In the genomic region with DNA sequence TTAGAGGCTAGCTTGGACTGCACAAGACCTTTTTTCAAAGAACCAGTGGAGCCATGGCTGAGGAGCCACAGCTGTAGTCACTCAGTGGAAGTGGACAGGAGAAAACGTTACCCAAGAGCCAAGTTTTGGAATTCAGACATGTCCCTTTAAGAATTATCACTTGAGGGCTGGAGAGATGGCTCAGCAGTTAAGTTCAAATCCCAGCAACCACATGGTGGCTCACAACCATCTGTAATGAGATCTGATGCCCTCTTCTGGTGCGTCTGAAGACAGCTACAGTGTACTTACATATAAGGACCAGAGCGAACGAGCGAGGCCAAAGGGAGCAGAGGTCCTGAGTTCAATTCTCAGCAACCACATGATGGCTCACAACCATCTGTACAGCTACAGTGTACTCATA, we compare ENCODE assay signal across 8 mouse cellular contexts. TPM values are rescaled to one million over a fixed set of nuclear protein-coding genes. Genes with fewer than 3 reads are reported as not detected.
DNase-seq lines count a peak whose midpoint lies in the region; ATAC-seq and TF ChIP-seq lines count a peak whose summit lies in the region.
"Not testable (repeated sequence)": the region's sequence is repeated elsewhere in the genome, so short reads cannot be mapped to it uniquely, and the experiment has no call there.

No protein-coding gene starts in this region.

- not testable (repeated sequence) for TF ChIP-seq POLR2A in CH12.LX (IDR thresholded peaks at IDR 0.05; ENCODE audit: low read depth, low read length); heart, adult 2 months (IDR thresholded peaks at IDR 0.05; ENCODE audit: insufficient read depth, low read depth, low read length)

- TF ChIP-seq EP300 in CH12.LX (IDR thresholded peaks at IDR 0.05; ENCODE audit: low read length); heart, adult 2 months (IDR thresholded peaks at IDR 0.05; ENCODE audit: insufficient read depth, low read depth, low read length); lung, postnatal 0 days (IDR thresholded peaks at IDR 0.05): not testable (repeated sequence)

- DNase-seq in 3T3-L1 (ENCODE audit: low read depth, low spot score), result peak; percentile 21
- DNase-seq in CH12.LX (ENCODE audit: extremely low read depth), result peak; percentile 38
- DNase-seq in T-cell, adult 2 months (ENCODE audit: low spot score), result peak; percentile 31
- DNase-seq in heart, adult 2 months, result peak in 1 of 2 experiments; percentile 16
- not testable (repeated sequence) for DNase-seq in left cerebral cortex, adult 2 months (ENCODE audit: extremely low spot score in 1 of 2, low spot score in 2 of 2)
- peak; percentile 65 for DNase-seq in lung, postnatal 0 days (ENCODE audit: low spot score)
- DNase-seq in thymus, postnatal 0 days (ENCODE audit: low spot score), result peak; percentile 12

- intact Hi-C loops in heart, adult 2 months (cut with DNase I), result loop anchor here (2.0 kb wide), 1 partner anchor 25 kb away; the partner anchor contains the start of gene Sh3bp5
- intact Hi-C loops in left cerebral cortex, adult 2 months (cut with DNase I), result not testable (repeated sequence)

- H3K9ac ChIP-seq in CH12.LX (ENCODE audit: insufficient read depth, low read depth); heart, adult 2 months (ENCODE audit: low read depth, low read length); intestine, postnatal 0 days (ENCODE audit: low read depth, low read length); lung, postnatal 0 days (replicated peaks; ENCODE audit: low read depth): not testable (repeated sequence)

- dilution Hi-C loops in CH12.LX (cut with MboI; ENCODE audit: extremely low pct_ligation_motif_present, extremely low pct_unique_long_range_greater_than_20kb, low sequenced_read_pairs), result loop anchor here (25.0 kb wide), 1 partner anchor 100 kb away; no protein-coding TSS in a partner anchor

- H3K4me2 ChIP-seq in CH12.LX (ENCODE audit: insufficient read depth, low read depth, poor library complexity, severe bottlenecking); intestine, postnatal 0 days (replicated peaks; ENCODE audit: low read depth); lung, postnatal 0 days (replicated peaks; ENCODE audit: low read depth, low read length): not testable (repeated sequence)

- H3K9me3 ChIP-seq in CH12.LX (replicated peaks; ENCODE audit: low read length); intestine, postnatal 0 days (ENCODE audit: control insufficient read depth); lung, postnatal 0 days (ENCODE audit: low read length): not testable (repeated sequence)

- peak; percentile 50 for TF ChIP-seq RAD21 in CH12.LX (IDR thresholded peaks at IDR 0.05; ENCODE audit: low read depth, low read length)

- not testable (repeated sequence) for H3K27ac ChIP-seq in CH12.LX (ENCODE audit: insufficient read depth, low read depth); heart, adult 2 months; intestine, postnatal 0 days (ENCODE audit: low read depth, low read length); left cerebral cortex, adult 2 months; lung, postnatal 0 days (ENCODE audit: low read length)

- 90% methylated on average over 5 of the region's 5 CpGs for WGBS in heart, adult 2 months
- WGBS in intestine, postnatal 0 days, result 69% methylated on average over 5 of the region's 5 CpGs
- 76% methylated on average over 5 of the region's 5 CpGs for WGBS in lung, postnatal 0 days

- not testable (repeated sequence) for H3K36me3 ChIP-seq in CH12.LX (replicated peaks in 1 of 2; ENCODE audit: control insufficient read depth in 1 of 2, insufficient read depth in 1 of 2, low read length in 1 of 2); heart, adult 2 months (ENCODE audit: control insufficient read depth, insufficient read depth, low read length); intestine, postnatal 0 days (ENCODE audit: control insufficient read depth, insufficient read depth); lung, postnatal 0 days (ENCODE audit: insufficient read depth, low read length)

- peak in 1 of 2 experiments; percentile 74; a peak in 2 of 4 replicates for TF ChIP-seq CTCF in CH12.LX (conservative IDR thresholded peaks at IDR 0.05 in 1 of 2, IDR thresholded peaks at IDR 0.05 in 1 of 2; ENCODE audit: low read depth in 2 of 2, low read length in 2 of 2)
- TF ChIP-seq CTCF in heart, adult 2 months (IDR thresholded peaks at IDR 0.05), result peak; percentile 57
- peak; percentile 46; the same call in 1 of the 2 replicates for TF ChIP-seq CTCF in intestine, postnatal 0 days (IDR thresholded peaks at IDR 0.05; ENCODE audit: low read depth)
- TF ChIP-seq CTCF in left cerebral cortex, adult 2 months (IDR thresholded peaks at IDR 0.05), result peak; percentile 35
- peak; percentile 32 for TF ChIP-seq CTCF in lung, postnatal 0 days (IDR thresholded peaks at IDR 0.05)

- H3K27me3 ChIP-seq in CH12.LX (replicated peaks); heart, adult 2 months (ENCODE audit: control insufficient read depth, insufficient read depth, low read length); intestine, postnatal 0 days (replicated peaks; ENCODE audit: control insufficient read depth, insufficient read depth, low read length); lung, postnatal 0 days (replicated peaks; ENCODE audit: insufficient read depth, low read length): not testable (repeated sequence)

- peaks cover 9 to 33% of the 10 kb centered on the region in 2 experiments; a peak in 3 of 4 replicates for H3K4me1 ChIP-seq in CH12.LX (ENCODE audit: control insufficient read depth in 1 of 2, insufficient read depth in 2 of 2)
- not testable (repeated sequence) for H3K4me1 ChIP-seq in heart, adult 2 months (ENCODE audit: control insufficient read depth, insufficient read depth, low read length); intestine, postnatal 0 days (replicated peaks; ENCODE audit: control insufficient read depth, insufficient read depth, low read length); lung, postnatal 0 days (ENCODE audit: insufficient read depth, low read depth, low read length)

- not testable (repeated sequence) for ATAC-seq in intestine, postnatal 0 days
- peak; percentile 25; the same call in 1 of the 2 replicates for ATAC-seq in lung, postnatal 0 days

- not testable (repeated sequence) for H3K79me2 ChIP-seq in CH12.LX (replicated peaks; ENCODE audit: control insufficient read depth, extremely low read depth, insufficient read depth, poor library complexity, severe bottlenecking); heart, adult 2 months (replicated peaks; ENCODE audit: control insufficient read depth, insufficient read depth, low read length)

- in situ Hi-C loops in CH12.LX (cut with MboI; ENCODE audit: low pct_ligation_motif_present, low pct_unique_long_range_greater_than_20kb, low sequenced_read_pairs), result loop anchor here (5.0 kb wide), 2 partner anchors 75 to 190 kb away; no protein-coding TSS in a partner anchor

- H3K4me3 ChIP-seq in CH12.LX (replicated peaks in 1 of 3; ENCODE audit: low read depth in 2 of 3, low read length in 2 of 3, poor library complexity in 1 of 3); heart, adult 2 months; intestine, postnatal 0 days (ENCODE audit: low read depth, low read length); left cerebral cortex, adult 2 months; lung, postnatal 0 days (ENCODE audit: low read depth, low read length): not testable (repeated sequence)

TF ChIP-seq in CH12.LX, 34 proteins besides CTCF, POLR2A, EP300 and RAD21:
- TF ChIP-seq MYC (IDR thresholded peaks at IDR 0.05; ENCODE audit: low read depth, low read length) (peak; percentile 85), SMC3 (IDR thresholded peaks at IDR 0.05; ENCODE audit: low read depth, low read length) (peak; percentile 69)

RNA-seq across cellular contexts. Expression of gene Sh3bp5, which starts 26.3 kb away (rescaled TPM):
- total RNA-seq in CH12.LX (2012; rRNA removed), result 50.2 and 64.6 TPM in 2 replicates
- 53.0 and 57.4 TPM in 2 replicates for total RNA-seq in CH12.LX (2014; rRNA removed)
- 158 and 164 TPM in 2 replicates for polyA plus RNA-seq in CH12.LX (2012; ENCODE audit: insufficient read length, low read depth)
- 10 to 100 TPM; 51.0 to 58.3 TPM for total RNA-seq in heart, adult 2 months (2021)
- polyA plus RNA-seq in heart, adult 2 months (2012; rRNA removed), result 27.0 and 37.1 TPM in 2 replicates
- 12.0 and 12.4 TPM in 2 replicates for polyA plus RNA-seq in intestine, postnatal 0 days (2015; fragmentation: Nextera tagmentation; extraction: Ambion mirVana)
- total RNA-seq in left cerebral cortex, adult 2 months (2021), result 10 to 100 TPM; 63.5 to 65.4 TPM
- 37.9 and 38.4 TPM in 2 replicates for polyA plus RNA-seq in lung, postnatal 0 days (2015; fragmentation: Nextera tagmentation; extraction: Ambion mirVana)
- polyA plus RNA-seq in thymus, postnatal 0 days (2015; fragmentation: Nextera tagmentation; extraction: Ambion mirVana), result 20.3 and 20.7 TPM in 2 replicates

RNA-seq across cellular contexts. Expression of gene Eaf1, which starts 32.0 kb away (rescaled TPM):
- total RNA-seq in CH12.LX (2012; rRNA removed), result 25.2 and 29.1 TPM in 2 replicates
- 27.5 and 29.4 TPM in 2 replicates for total RNA-seq in CH12.LX (2014; rRNA removed)
- polyA plus RNA-seq in CH12.LX (2012; ENCODE audit: insufficient read length, low read depth), result 38.7 and 39.9 TPM in 2 replicates
- 10 to 100 TPM; 10.8 to 14.6 TPM for total RNA-seq in heart, adult 2 months (2021)
- 11.2 and 12.2 TPM in 2 replicates for polyA plus RNA-seq in heart, adult 2 months (2012; rRNA removed)
- polyA plus RNA-seq in intestine, postnatal 0 days (2015; fragmentation: Nextera tagmentation; extraction: Ambion mirVana), result 10.8 and 11.8 TPM in 2 replicates
- 10 to 100 TPM; 12.7 to 15.1 TPM for total RNA-seq in left cerebral cortex, adult 2 months (2021)
- polyA plus RNA-seq in lung, postnatal 0 days (2015; fragmentation: Nextera tagmentation; extraction: Ambion mirVana), result 10.0 and 11.3 TPM in 2 replicates
- polyA plus RNA-seq in thymus, postnatal 0 days (2015; fragmentation: Nextera tagmentation; extraction: Ambion mirVana), result 47.2 and 52.6 TPM in 2 replicates

RNA-seq across cellular contexts. Expression of gene Mettl6, which starts 32.6 kb away (rescaled TPM):
- total RNA-seq in CH12.LX (2012; rRNA removed) (36.2 and 38.2 TPM in 2 replicates), CH12.LX (2014; rRNA removed) (122 and 142 TPM in 2 replicates)
- 63.2 and 69.8 TPM in 2 replicates for polyA plus RNA-seq in CH12.LX (2012; ENCODE audit: insufficient read length, low read depth)
- total RNA-seq in heart, adult 2 months (2021), result 1 to 10 TPM; 9.5 to 9.9 TPM
- 4.2 and 7.2 TPM in 2 replicates for polyA plus RNA-seq in heart, adult 2 months (2012; rRNA removed)
- polyA plus RNA-seq in intestine, postnatal 0 days (2015; fragmentation: Nextera tagmentation; extraction: Ambion mirVana), result 28.2 and 28.6 TPM in 2 replicates
- total RNA-seq in left cerebral cortex, adult 2 months (2021), result 10 to 100 TPM; 32.7 to 35.6 TPM
- polyA plus RNA-seq in lung, postnatal 0 days (2015; fragmentation: Nextera tagmentation; extraction: Ambion mirVana), result 40.9 and 49.1 TPM in 2 replicates
- polyA plus RNA-seq in thymus, postnatal 0 days (2015; fragmentation: Nextera tagmentation; extraction: Ambion mirVana), result 149 and 164 TPM in 2 replicates
